Mouse (Mus musculus) hindbrain, embryonic 10.5 days (tissue): ENCODE data around the gene Cmas. TPM values are rescaled to one million over a fixed set of nuclear protein-coding genes. Genes with fewer than 3 reads are reported as not detected.

ENCODE experiments used
- DNase-seq: peaks from one replicate; pipeline ENCODE4 v3.0.0-alpha.2; 2017; ENCODE audit warnings: low spot score
- H3K27ac ChIP-seq: fragments of 300-500 bp; sonication (generic); 2 replicates; pipeline ENCODE4 v1.5.1; 2016; ENCODE audit warnings: mild to moderate bottlenecking, moderate library complexity
- H3K27me3 ChIP-seq: fragments of 300-500 bp; sonication (generic); 2 replicates; pipeline ENCODE4 v1.6.1; 2016; ENCODE audit warnings: mild to moderate bottlenecking; ENCODE audit not compliant: poor library complexity, insufficient read depth, severe bottlenecking
- H3K36me3 ChIP-seq: fragments of 300-500 bp; sonication (generic); 2 replicates; pipeline ENCODE4 v1.6.1; 2016; ENCODE audit warnings: mild to moderate bottlenecking, moderate library complexity
- H3K4me1 ChIP-seq: fragments of 300-500 bp; sonication (generic); replicated peaks from 2 replicates; pipeline ENCODE4 v1.6.1; 2016; ENCODE audit warnings: mild to moderate bottlenecking
- H3K4me3 ChIP-seq: fragments of 300-500 bp; sonication (generic); 2 replicates; pipeline ENCODE4 v1.5.1; 2016; ENCODE audit warnings: mild to moderate bottlenecking, moderate library complexity
- H3K9me3 ChIP-seq: fragments of 300-500 bp; sonication (generic); 2 replicates; pipeline ENCODE4 v1.6.1; 2016; ENCODE audit warnings: mild to moderate bottlenecking, moderate library complexity
- WGBS: fragments of 180-500 bp; shearing (Covaris S2); methylation state at CpG from one replicate; pipeline ENCODE4 v1.1.7; 2016; 5-methylcytosine and 5-hydroxymethylcytosine counted together
- polyA plus RNA-seq: library from polyadenylated mRNA; unstranded; fragments of >200 nt; fragmentation: Nextera tagmentation; extraction: Ambion mirVana; gene quantifications from 2 replicates; pipeline ENCODE4 v1.2.1, GENCODE M21; 2016

The Cmas gene
- polyA plus RNA-seq = 78.5 and 97.0 TPM in 2 replicates

GRCm38 (mm10) chr6:142756507-142757333 is at the start of gene Cmas:
Gene Cmas (plus strand): TSS chr6:142756686.
- Histone ChIP-seq H3K4me3 (peak within 1 kb of the TSS; percentile 92), H3K27me3 (peaks cover 28% of the 10 kb centered on the region), H3K9me3 (no peaks in the 10 kb centered on the region), H3K4me1 (peaks cover 37% of the 10 kb centered on the region), H3K36me3 (peaks cover 31% of the 10 kb centered on the region), H3K27ac (peak within 1 kb of the TSS; percentile 96)
- DNase-seq = peak; percentile 89
- 1% methylated on average over 68 of the region's 68 CpGs for WGBS

DNA sequence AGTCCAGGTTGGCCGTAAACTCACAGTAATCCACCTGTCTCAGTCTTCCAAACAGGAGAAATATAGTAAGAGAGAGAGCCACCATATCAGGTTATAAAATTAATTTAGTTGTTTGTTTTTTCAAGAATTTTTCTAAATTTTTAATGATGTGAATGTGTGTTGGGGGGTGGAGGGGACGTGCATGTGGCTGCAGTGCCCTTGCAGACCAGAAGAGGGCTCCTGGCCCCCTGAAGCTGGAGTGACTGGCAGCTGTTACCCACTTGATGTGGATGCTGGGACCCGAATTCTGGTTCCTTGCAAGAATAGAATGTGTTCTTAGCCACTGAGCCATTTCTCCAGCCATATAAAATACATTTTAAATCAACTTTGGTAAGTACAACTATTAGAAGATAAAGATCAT is 49.8 kb upstream of the Cmas start:
- 74% methylated on average over 3 of the region's 3 CpGs for WGBS
- Histone ChIP-seq H3K27ac (no peak overlapping the region), H3K36me3 (no peaks in the 10 kb centered on the region), H3K9me3 (no peaks in the 10 kb centered on the region), H3K4me1 (peaks cover 9% of the 10 kb centered on the region; the same call in 1 of the 2 replicates), H3K4me3 (no peak overlapping the region), H3K27me3 (no peaks in the 10 kb centered on the region)
- DNase-seq = no peak

DNA sequence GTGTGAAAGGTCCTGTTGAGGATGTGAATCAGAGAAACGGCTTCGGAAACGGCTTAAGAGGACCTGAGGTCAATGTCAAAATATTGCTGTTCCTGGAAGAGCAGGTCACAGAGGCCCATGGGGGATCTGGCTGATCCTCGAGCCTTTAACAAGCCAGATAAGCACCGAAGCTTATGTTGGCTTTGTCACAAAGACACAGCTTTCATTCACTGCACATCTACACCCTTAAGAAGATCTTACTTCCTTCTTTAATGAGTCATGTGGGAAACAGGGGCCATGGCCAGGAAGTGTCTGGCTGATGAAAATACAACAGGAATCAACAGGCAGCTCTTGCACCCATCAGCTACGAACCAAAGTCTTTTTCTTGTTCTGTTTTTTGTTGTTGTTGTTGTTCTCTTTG is 48.1 kb upstream of the Cmas start:
- 86% methylated on average over 6 of the region's 6 CpGs for WGBS
- no peaks in the 10 kb centered on the region for H3K36me3 ChIP-seq

DNA sequence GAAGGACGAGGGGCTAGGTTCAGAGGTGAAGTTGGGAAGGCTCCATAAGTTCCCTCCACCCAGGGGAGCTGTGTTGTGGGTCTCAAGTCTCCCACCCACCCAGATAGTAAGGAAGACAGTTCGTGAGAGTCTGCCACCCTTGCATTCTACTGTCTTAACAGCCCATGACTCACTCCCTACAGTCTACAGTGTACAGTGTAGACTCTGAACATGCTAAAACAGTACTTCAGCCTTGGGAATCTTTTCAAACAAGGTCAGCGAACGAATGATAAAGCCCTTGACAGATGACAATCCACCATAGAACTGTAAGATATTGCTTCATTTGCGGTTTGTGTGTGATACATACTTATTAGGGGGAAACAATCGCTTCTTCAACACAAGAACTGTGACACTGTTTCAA is 45.8 kb upstream of the Cmas start:
- Histone ChIP-seq H3K9me3 (no peaks in the 10 kb centered on the region), H3K4me3 (no peak overlapping the region), H3K4me1 (no peaks in the 10 kb centered on the region), H3K27me3 (no peaks in the 10 kb centered on the region), H3K27ac (no peak overlapping the region), H3K36me3 (no peaks in the 10 kb centered on the region)
- WGBS = 86% methylated on average over 6 of the region's 6 CpGs
- no peak for DNase-seq

More for the DNA sequence above, 48.1 kb upstream of the Cmas start:
- H3K9me3 ChIP-seq = no peaks in the 10 kb centered on the region
- DNase-seq = no peak
- no peak overlapping the region for H3K27ac ChIP-seq
- H3K27me3 ChIP-seq = no peaks in the 10 kb centered on the region
- H3K4me1 ChIP-seq = no peaks in the 10 kb centered on the region
- H3K4me3 ChIP-seq = no peak overlapping the region

- Histone ChIP-seq H3K27ac (no peak overlapping the region), H3K27me3 (no peaks in the 10 kb centered on the region), H3K4me3 (no peak overlapping the region), H3K9me3 (no peaks in the 10 kb centered on the region), H3K36me3 (no peaks in the 10 kb centered on the region), H3K4me1 (no peaks in the 10 kb centered on the region)
- 60% methylated on average over 4 of the region's 4 CpGs for WGBS
- no peak for DNase-seq
Measured at GRCm38 (mm10) chr6:142711106-142711505, 45.4 kb upstream of the Cmas start.

DNA sequence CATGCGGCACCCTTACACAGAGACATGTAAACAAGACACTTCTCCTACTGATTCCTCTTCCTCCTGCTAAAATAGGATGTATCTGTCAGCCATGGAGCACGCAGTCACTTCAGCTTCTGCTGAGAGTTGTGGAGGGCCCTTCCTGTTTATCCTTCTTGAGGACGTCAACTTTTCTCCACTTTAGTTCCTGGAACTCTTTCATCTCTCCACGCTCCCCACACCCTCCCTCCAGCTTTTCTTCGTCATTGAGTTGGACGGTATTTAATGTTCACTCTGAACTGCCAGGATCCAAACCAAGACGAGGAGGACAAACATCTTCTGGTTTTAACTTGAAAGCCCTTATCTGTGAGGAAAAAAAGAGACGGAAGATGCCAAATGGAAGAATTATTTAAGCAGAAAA is 41.5 kb upstream of the Cmas start:
- no peaks in the 10 kb centered on the region for H3K36me3 ChIP-seq
- H3K27ac ChIP-seq = no peak overlapping the region
- no peaks in the 10 kb centered on the region for H3K27me3 ChIP-seq
- DNase-seq = no peak
- H3K4me3 ChIP-seq = no peak overlapping the region
- H3K4me1 ChIP-seq = no peaks in the 10 kb centered on the region
- no peaks in the 10 kb centered on the region for H3K9me3 ChIP-seq
- WGBS = 85% methylated on average over 8 of the region's 8 CpGs

GRCm38 (mm10) chr6:142717186-142717585 is 39.3 kb upstream of the Cmas start:
- Histone ChIP-seq H3K9me3 (no peaks in the 10 kb centered on the region), H3K36me3 (no peaks in the 10 kb centered on the region), H3K27me3 (no peaks in the 10 kb centered on the region), H3K4me1 (no peaks in the 10 kb centered on the region), H3K27ac (no peak overlapping the region), H3K4me3 (no peak overlapping the region)
- no peak for DNase-seq
- 78% methylated on average over 4 of the region's 4 CpGs for WGBS

- 84% methylated on average over 7 of the region's 7 CpGs for WGBS
- Histone ChIP-seq H3K36me3 (no peaks in the 10 kb centered on the region), H3K4me1 (no peaks in the 10 kb centered on the region), H3K4me3 (no peak overlapping the region), H3K9me3 (peaks cover 4% of the 10 kb centered on the region; the same call in 1 of the 2 replicates), H3K27me3 (no peaks in the 10 kb centered on the region), H3K27ac (no peak overlapping the region)
- no peak for DNase-seq
Measured at GRCm38 (mm10) chr6:142718167-142718566, 38.3 kb upstream of the Cmas start.

DNA sequence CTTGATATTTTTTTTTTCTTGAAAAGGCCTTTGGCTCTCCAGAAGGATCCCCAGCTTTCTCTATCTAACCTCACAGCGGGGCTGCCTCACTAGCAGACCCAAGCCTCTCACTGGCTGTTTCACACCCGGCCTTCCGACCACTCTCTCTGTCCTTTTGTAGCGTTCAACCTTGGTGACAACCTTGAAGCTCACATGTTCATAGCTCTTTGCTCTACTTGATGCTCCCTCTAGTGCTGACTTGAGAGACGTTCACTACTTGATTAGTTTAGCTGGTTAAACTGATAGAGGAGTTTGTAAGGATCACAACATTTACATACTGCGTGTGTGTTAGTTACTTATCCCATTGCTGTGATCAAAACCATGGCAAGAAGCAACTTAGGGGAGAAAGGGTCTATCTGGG is 35.8 kb upstream of the Cmas start:
- Histone ChIP-seq H3K4me3 (no peak overlapping the region), H3K36me3 (no peaks in the 10 kb centered on the region), H3K27ac (no peak overlapping the region), H3K9me3 (peaks cover 4% of the 10 kb centered on the region; the same call in 1 of the 2 replicates), H3K27me3 (no peaks in the 10 kb centered on the region), H3K4me1 (no peaks in the 10 kb centered on the region)
- no peak for DNase-seq
- 70% methylated on average over 6 of the region's 6 CpGs for WGBS

DNA sequence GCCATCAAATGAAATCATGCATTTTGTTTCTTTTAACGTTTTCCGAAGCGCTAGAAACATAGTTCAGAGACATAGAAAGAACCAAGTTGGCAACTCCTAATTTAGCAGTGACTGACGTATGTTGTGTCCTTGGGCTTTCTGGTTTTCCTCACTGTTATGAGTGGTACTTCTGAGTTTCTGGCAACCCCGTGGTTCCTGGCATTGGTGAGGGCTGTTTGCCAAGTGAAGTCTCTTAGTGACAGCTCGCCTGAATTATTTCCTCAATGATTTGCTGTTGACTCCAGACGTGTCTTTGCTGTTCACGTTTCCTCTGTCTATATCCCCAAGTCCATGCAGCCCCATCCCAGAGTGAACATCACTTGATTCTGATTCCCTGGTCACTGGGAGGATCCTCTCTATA is 34.8 kb upstream of the Cmas start:
- DNase-seq = no peak
- 91% methylated on average over 8 of the region's 8 CpGs for WGBS

GRCm38 (mm10) chr6:142726032-142726431 is 30.5 kb upstream of the Cmas start:
- WGBS = 92% methylated on average over 4 of the region's 4 CpGs

More for the DNA sequence above, 34.8 kb upstream of the Cmas start:
- H3K4me1 ChIP-seq = no peaks in the 10 kb centered on the region
- no peak overlapping the region for H3K27ac ChIP-seq
- no peaks in the 10 kb centered on the region for H3K36me3 ChIP-seq
- peaks cover 4% of the 10 kb centered on the region; the same call in 1 of the 2 replicates for H3K9me3 ChIP-seq
- no peaks in the 10 kb centered on the region for H3K27me3 ChIP-seq
- H3K4me3 ChIP-seq = no peak overlapping the region

GRCm38 (mm10) chr6:142732567-142733290 is 23.8 kb upstream of the Cmas start:
- Histone ChIP-seq H3K9me3 (no peaks in the 10 kb centered on the region), H3K4me3 (no peak overlapping the region), H3K27ac (no peak overlapping the region), H3K36me3 (no peaks in the 10 kb centered on the region), H3K4me1 (no peaks in the 10 kb centered on the region), H3K27me3 (no peaks in the 10 kb centered on the region)
- DNase-seq = no peak
- WGBS = 79% methylated on average over 14 of the region's 14 CpGs

More at GRCm38 (mm10) chr6:142726032-142726431, 30.5 kb upstream of the Cmas start:
- Histone ChIP-seq H3K4me3 (no peak overlapping the region), H3K27ac (no peak overlapping the region), H3K9me3 (peaks cover 4% of the 10 kb centered on the region; the same call in 1 of the 2 replicates), H3K36me3 (no peaks in the 10 kb centered on the region), H3K4me1 (no peaks in the 10 kb centered on the region), H3K27me3 (no peaks in the 10 kb centered on the region)
- no peak for DNase-seq
